Mouse (Mus musculus) kidney, adult 18-20 months (tissue): Measurements from ENCODE around the gene Tmf1.

Source experiments
- DNase-seq: peaks from one replicate; pipeline ENCODE4 v3.0.0; 2021

Tmf1 gene

GRCm38 (mm10) chr6:97178491-97179366 is at the start of gene Tmf1:
Tmf1 (minus strand) TSS chr6:97179122.
- peak; percentile 95 for DNase-seq

DNA sequence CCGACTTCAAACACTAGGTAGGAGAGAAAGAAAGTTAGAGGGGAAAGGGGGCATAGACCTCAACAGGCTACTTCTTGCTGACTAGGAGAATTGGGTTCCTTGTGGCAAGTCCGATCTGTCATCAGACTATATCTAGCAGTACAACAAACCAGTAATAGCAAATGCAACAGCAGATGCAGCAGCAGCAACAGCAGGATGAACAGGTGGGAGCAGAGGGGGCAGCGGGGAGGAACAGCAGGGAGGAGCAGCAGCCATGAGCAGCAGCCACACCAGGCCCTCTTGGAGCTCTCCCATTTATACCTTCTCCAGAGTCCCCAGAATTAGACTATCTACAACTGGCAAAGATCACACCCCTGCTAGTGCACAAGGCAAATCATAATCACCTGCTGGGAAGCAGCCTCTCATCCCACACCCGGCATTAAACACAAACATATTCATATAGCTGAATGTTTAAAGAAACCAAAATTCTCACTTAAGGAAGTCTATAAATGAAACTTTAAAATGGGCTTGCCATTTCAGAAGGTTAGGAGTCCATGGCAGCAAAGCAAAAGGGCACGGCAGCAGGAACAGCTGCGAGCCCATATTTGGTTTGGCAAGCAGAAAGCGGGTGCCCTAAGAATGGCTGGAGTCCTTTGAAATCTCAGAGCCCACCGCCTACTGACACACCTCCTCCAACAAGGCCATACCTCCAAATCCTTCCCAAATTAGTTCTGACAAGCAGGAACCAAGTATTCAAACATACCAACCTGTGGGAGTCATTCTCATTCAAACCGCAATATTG is 48.3 kb upstream of the Tmf1 start:
- DNase-seq, result no peak

- DNase-seq, result no peak
Observed at GRCm38 (mm10) chr6:97226083-97226491, 47.2 kb upstream of the Tmf1 start.

DNA sequence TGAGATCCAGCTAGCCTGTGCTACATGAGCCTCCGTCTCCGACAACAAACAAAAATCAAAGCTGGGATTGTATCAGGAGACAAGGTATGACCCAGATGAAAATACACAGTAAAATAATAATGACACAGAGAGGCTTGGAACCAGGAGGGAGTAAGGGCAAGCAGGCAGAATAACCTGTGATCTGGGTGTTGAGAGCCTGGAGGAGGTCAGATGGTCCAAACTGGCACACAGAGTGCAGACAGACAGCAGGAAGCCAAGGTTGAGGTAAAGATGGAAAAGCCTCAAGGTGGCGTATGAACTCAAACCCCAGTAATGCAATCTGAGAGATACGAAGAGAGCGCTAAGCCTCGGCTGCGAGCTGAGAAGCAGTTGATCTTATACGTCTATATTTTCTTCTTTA is 45.6 kb upstream of the Tmf1 start:
- DNase-seq, result no peak

DNA sequence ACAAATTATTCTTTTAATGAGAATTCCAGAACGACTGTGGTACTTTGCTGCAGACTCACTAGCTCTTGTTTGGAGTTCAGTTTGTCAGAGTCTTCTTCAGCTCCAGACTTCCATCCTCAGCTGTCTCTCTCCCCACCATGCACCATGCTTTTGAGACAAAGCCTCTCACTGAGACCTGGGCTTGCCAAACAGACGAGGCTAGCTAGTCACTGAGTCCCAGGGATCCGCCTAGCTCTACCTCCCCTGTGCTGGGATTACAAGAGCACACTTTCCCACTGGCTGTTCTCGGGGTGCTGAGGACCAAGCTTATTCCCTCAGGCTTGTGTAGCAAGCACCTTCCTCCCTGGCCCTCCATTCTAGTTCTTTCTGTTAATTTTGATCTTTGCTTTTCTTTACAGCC is 44.6 kb upstream of the Tmf1 start:
- DNase-seq, result no peak

- no peak for DNase-seq
Observed at GRCm38 (mm10) chr6:97222931-97223467, 44.1 kb upstream of the Tmf1 start.

DNA sequence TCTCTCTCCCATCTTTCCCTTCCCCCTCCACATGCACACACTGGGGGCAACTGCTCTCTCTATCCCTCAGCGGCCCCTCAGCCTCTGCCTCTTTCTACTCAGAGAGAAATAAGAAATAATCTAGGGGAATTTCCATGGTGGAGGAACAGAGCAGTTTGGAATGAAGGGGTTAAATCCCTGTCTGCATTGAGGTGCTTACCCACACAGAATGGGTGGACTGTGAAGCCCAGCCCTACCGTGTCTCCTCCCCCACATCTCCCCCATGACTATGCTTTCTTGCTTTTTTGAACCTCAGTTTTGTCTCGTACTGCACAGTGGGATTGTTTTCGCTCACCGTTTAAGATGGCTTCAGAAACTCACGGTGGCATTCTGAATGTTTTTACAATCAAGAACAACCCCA is 43.4 kb upstream of the Tmf1 start:
- DNase-seq, result no peak

DNA sequence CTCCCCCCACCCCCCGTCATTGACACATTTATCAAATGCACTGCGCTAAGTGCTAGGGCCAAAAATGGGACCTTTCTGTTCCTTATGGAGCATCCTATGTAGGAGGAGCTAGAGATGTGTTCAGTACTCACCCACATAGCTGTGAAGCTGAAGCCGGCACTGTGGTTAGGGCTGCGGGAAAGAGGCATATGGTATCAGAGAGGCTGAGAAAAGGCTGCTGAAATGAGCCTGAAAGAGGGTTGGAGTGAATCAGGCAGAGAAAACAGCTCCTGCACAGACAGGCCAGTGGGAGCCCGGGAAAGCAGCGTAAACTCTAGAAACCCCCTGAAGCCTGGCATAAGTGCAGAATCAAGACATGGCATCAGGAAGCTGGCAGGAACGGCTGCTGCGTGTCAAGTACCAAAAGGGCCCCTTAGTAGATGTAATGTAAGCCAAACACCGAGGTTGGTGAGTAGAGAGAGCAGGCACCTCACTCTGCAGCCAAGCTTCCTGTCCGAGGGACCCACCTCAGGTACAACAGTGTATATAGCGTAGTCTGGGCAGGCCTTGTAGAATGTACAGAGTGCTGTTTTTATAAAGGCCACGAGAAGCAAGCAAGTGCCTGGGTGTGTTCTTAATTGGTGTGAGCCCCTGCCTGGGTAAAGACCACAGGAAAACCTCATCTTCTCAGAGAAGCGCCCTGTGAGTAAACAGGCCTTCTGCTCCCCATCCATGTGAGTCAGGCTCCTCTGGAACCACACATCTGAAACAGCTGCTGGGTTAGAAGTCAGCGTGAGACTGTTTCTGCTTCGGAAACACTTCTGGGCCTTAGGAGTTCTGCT is 42.5 kb upstream of the Tmf1 start:
- no peak for DNase-seq

- DNase-seq, result no peak
Observed at GRCm38 (mm10) chr6:97220672-97221071, 41.8 kb upstream of the Tmf1 start.

DNA sequence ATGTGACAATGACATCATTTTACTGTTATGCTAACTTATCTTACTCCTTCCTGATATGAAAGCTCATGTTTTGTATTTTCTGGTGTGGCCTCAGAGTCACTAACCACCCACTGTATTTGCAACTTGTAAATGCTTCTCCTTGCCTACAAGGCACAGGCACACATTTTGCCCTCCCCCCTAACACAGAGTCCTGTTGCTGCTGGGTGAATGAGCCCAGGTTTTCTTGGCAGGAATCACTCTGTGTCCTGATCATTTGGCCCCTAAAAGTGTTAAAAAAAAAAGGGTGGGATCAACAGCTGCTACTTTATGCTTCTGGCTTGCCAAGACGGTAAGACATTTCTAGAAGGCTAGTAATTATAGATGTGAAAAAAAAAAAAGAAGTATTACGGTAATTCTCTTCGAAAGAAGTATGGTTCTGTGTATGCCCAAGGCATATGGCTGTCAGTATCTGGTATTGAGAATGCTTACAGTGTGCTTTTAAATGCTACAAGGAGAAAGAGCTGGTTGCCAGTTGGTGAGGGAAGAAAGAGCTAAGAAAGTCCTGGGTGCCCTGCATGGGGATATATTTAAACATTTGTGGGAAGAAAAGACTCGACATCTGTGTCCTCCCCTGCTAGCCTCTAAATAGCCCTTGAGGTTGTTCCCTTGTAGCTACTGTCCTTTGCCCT is 37.4 kb upstream of the Tmf1 start:
- no peak for DNase-seq

GRCm38 (mm10) chr6:97211981-97212380 is 33.1 kb upstream of the Tmf1 start:
- DNase-seq, result peak; percentile 33

GRCm38 (mm10) chr6:97210962-97211601 is 32.2 kb upstream of the Tmf1 start:
- peak; percentile 39 for DNase-seq

DNA sequence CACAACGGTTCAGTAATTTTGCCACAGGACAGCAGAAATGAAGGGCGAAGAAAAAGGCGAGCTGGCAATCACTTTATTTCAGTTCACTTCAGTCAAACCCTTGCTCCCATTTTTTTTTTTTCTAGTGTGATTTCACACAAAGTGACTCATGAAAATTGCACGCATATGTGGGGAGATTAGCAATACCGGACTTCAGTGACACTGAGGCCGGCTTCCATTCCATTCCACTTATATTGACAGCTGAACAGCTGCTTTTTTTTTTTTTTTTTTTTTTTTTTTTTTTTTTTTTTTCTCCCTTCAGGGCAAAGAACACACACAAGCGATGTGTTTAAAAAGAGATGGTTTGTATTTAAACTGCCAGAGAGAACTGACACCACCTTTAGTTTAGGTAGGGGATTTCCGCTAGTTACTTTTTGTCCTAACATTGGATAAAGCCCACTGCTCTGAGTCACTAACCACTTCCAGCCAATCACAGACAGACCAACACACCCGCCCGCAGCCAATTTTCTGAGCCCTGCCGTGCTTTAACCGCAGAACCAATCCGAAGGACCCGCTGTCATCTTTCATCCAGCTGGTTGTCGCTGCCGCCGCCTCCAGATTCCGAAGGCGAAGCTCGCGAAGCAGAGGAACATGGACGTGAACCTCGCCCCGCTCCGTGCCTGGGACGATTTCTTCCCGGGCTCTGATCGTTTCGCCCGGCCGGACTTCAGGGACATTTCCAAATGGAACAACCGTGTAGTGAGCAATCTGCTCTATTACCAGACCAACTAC is 31.5 kb upstream of the Tmf1 start, which contains the start of gene Arl6ip5:
Arl6ip5 (plus strand) TSS at position 499 of the 771 bp plus-strand sequence.
- peak; percentile 89 for DNase-seq

- no peak for DNase-seq
Observed at GRCm38 (mm10) chr6:97209751-97210150, 30.8 kb upstream of the Tmf1 start.

DNA sequence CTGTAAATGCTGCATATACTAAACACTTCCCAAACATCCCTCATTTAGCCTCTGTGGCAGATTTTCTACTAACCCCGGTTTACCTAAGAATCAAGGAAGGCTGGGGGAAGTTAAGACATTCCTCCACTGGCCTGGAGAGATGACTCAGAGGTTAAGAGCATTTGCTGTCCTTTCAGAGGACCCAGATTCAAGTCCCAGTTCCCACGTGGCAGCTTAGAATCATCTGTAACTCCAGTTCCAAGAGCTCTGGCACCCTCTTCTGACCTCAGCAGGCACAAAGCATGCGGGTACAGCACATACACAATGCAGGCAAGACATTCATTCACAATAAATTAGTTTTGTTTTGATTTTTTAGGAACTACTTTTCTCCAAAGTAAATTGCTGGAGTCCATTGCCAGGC is 30.3 kb upstream of the Tmf1 start:
- no peak for DNase-seq

DNA sequence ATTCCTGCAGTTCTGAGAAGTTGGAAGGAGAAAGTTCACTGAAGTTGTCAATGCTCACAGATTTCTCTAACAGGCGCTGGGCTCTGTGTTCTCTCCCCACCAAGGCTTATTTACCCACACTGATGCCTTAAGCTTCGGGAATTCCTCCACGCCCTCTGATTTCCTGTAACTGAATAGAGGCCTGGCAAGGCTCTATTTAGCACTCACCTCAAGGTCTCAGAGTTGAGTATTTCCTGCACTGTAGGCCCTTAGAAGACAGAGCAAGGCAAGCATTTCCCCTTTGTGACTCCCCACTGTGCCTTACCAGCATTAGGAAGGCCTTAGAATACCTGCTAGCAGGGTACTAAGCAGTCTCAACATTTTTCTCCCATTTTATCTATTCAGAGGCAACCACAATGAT is 29.5 kb upstream of the Tmf1 start:
- no peak for DNase-seq

- DNase-seq, result no peak
Observed at GRCm38 (mm10) chr6:97207085-97207484, 28.2 kb upstream of the Tmf1 start.

DNA sequence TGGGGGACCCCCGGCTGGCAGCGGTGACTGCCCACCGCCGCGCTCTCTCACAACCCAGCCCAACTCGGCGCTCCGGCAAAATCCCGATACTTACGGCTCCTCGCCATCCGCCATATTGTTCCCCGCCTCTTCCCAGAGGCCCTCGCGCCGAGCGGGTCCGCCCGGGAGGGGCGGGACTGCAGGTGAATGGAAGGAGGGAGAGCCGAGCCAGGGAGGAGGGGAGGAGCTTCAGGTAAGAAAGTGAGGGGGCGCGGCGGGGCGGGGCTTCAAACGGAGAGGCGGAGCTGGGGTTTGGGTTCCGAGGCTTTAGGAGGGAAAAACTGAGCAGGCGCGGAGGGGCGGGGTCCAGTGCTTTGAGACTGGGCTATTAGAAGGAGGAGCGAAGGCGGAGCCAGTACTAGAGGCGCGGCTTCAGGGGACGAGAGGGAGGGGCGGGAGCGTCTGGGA is 26.5 kb upstream of the Tmf1 start, which contains the start of gene Uba3:
Uba3 (minus strand) TSS at position 209 of the 447 bp plus-strand sequence.
- peak; percentile 100 for DNase-seq

DNA sequence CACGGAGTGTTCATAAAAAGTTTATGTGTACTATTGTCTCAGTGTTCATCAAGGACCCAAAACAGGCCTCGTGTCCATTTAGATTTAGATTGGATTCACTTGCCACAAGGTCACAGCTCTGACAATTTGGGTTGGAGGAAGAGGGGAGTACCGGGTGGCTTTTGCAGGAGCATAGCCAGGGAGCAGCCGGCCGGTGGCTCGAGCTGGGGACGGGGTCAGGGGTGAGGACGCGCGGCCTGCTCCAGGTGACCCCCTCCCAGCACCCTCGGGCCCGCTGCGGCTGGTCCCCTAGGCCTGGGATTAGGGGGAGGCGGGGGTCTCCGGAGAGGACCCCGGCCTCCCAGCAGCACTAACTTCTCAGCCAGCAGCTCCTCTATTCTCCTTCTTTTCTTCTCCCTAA is 26.0 kb upstream of the Tmf1 start:
- peak; percentile 34 for DNase-seq

- no peak for DNase-seq
Observed at GRCm38 (mm10) chr6:97204252-97204869, 25.4 kb upstream of the Tmf1 start.
